Mouse (Mus musculus) midbrain, embryonic 15.5 days (tissue): ENCODE measurements around the gene Pars2. TPM values are rescaled to one million over a fixed set of nuclear protein-coding genes. Genes with fewer than 3 reads are reported as not detected.

Experiments
- ATAC-seq: fragments of 200-750 bp; cut with Nextera tagmentation; replicated peaks from 2 replicates; pipeline ENCODE4 v1.8.0; 2017; ENCODE audit warnings: moderate TSS enrichment
- H3K27ac ChIP-seq: fragments of 300-500 bp; sonication (generic); 2 replicates; pipeline ENCODE4 v1.5.1; 2015; ENCODE audit warnings: mild to moderate bottlenecking, inconsistent platforms
- H3K27me3 ChIP-seq: fragments of 300-500 bp; sonication (generic); replicated peaks from 2 replicates; pipeline ENCODE4 v1.6.1; 2015; ENCODE audit warnings: inconsistent platforms
- H3K36me3 ChIP-seq: fragments of 300-500 bp; sonication (generic); replicated peaks from 2 replicates; pipeline ENCODE4 v1.6.1; 2015; ENCODE audit warnings: inconsistent platforms
- H3K4me1 ChIP-seq: fragments of 300-500 bp; sonication (generic); 2 replicates; pipeline ENCODE4 v1.6.1; 2015; ENCODE audit warnings: inconsistent platforms
- H3K4me2 ChIP-seq: fragments of 300-500 bp; sonication (generic); 2 replicates; pipeline ENCODE4 v1.6.1; 2015; ENCODE audit warnings: inconsistent platforms, mild to moderate bottlenecking, moderate library complexity
- H3K4me3 ChIP-seq: fragments of 300-500 bp; sonication (generic); 2 replicates; pipeline ENCODE4 v1.5.1; 2015; ENCODE audit warnings: mild to moderate bottlenecking, inconsistent platforms
- H3K9ac ChIP-seq: fragments of 300-500 bp; sonication (generic); 2 replicates; pipeline ENCODE4 v1.6.1; 2015; ENCODE audit warnings: mild to moderate bottlenecking, inconsistent platforms
- H3K9me3 ChIP-seq: fragments of 300-500 bp; sonication (generic); 2 replicates; pipeline ENCODE4 v1.6.1; 2016; ENCODE audit warnings: inconsistent platforms
- WGBS: fragments of 180-500 bp; shearing (Covaris S2); methylation state at CpG from one replicate; pipeline ENCODE4 v1.1.7; 2015; ENCODE audit warnings: mixed read lengths; 5-methylcytosine and 5-hydroxymethylcytosine counted together
- polyA plus RNA-seq: library from polyadenylated mRNA; unstranded; fragments of >200 nt; fragmentation: Nextera tagmentation; extraction: Ambion mirVana; gene quantifications from 2 replicates; pipeline ENCODE4 v1.2.1, GENCODE M21; 2015

The Pars2 gene
- polyA plus RNA-seq, 1 experiment from 2014 or later = 9.7 TPM

- Histone ChIP-seq H3K9ac (no peak overlapping the region), H3K4me2 (no peak overlapping the region), H3K4me1 (no peaks in the 10 kb centered on the region), H3K27me3 (peaks cover 11% of the 10 kb centered on the region), H3K36me3 (no peaks in the 10 kb centered on the region), H3K9me3 (no peaks in the 10 kb centered on the region), H3K4me3 (no peak overlapping the region), H3K27ac (no peak overlapping the region)
- WGBS = 76% methylated on average over 5 of the region's 5 CpGs
- ATAC-seq = no peak
These were observed 5.1 kb upstream of the Pars2 start for GRCm38 (mm10) chr4:106645797-106646196.

DNA sequence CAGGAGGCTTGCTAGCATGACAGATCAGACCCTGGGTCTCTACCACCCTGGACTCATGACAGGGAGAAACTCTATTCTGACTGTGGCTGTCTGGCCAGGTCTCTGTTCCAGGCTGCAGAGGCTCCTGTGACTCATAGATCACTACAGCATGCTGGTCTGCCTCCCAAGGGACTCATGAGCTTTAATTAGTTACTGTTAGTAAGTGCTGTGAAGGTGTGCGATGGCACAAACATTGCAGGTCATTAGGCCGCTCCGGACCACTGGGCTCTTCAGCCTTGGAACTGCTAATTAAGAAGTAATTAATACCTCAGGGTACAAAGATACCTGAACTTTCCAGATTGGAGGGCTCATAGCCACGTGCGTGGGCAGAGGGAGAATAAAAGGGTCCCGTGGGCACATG, 3.7 kb upstream of the Pars2 start:
- ATAC-seq = no peak

DNA sequence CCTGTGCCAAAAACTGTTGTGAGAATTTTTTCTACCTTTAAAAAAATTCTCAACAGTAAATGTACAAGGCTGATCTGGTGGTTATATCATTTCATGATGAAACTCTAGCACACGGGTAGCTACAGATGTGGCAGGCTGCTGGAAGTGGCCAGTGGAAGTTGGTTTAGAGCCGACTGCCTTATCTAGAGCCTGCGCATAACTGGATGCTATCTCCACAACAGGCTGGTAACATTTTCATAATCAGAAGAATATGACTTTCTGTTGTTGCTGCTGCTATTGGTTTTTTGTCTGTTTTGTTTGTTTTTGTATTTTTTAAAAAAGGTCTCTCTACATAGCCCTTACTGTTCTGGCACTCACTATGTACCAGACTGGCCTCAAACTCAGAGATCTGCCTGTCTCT, 1.7 kb downstream of the Pars2 start:
- Histone ChIP-seq H3K36me3 (no peaks in the 10 kb centered on the region), H3K27ac (no peak overlapping the region), H3K4me1 (peaks cover 9% of the 10 kb centered on the region), H3K4me2 (no peak overlapping the region), H3K27me3 (peaks cover 1% of the 10 kb centered on the region), H3K4me3 (no peak overlapping the region), H3K9ac (no peak overlapping the region), H3K9me3 (no peaks in the 10 kb centered on the region)
- no peak for ATAC-seq
- 96% methylated on average over 3 of the region's 3 CpGs for WGBS

More for the DNA sequence above, 3.7 kb upstream of the Pars2 start:
- Histone ChIP-seq H3K9ac (no peak overlapping the region), H3K4me1 (peaks cover 9% of the 10 kb centered on the region), H3K27me3 (peaks cover 11% of the 10 kb centered on the region), H3K27ac (no peak overlapping the region), H3K36me3 (no peaks in the 10 kb centered on the region), H3K9me3 (no peaks in the 10 kb centered on the region), H3K4me2 (no peak overlapping the region), H3K4me3 (no peak overlapping the region)
- WGBS = 86% methylated on average over 6 of the region's 6 CpGs

- no peak overlapping the region for H3K27ac ChIP-seq
- H3K4me3 ChIP-seq = no peak overlapping the region
- no peak overlapping the region for H3K4me2 ChIP-seq
- H3K9me3 ChIP-seq = no peaks in the 10 kb centered on the region
- H3K27me3 ChIP-seq = no peaks in the 10 kb centered on the region; the same call in 1 of the 2 replicates
- 94% methylated on average over 15 of the region's 15 CpGs for WGBS
- H3K36me3 ChIP-seq = 0 out of 2 replicates have a peak, but pooled peaks cover under 1% of the 10 kb centered on the region
- no peak for ATAC-seq
- H3K9ac ChIP-seq = no peak overlapping the region
- H3K4me1 ChIP-seq = peaks cover 9% of the 10 kb centered on the region
These were observed 2.2 kb downstream of the Pars2 start for GRCm38 (mm10) chr4:106653051-106653450.

- Histone ChIP-seq H3K27me3 (no peaks in the 10 kb centered on the region), H3K9ac (no peak overlapping the region), H3K36me3 (0 out of 2 replicates have a peak, but pooled peaks cover 11% of the 10 kb centered on the region), H3K9me3 (no peaks in the 10 kb centered on the region), H3K4me1 (peaks cover 9% of the 10 kb centered on the region), H3K4me3 (no peak overlapping the region), H3K27ac (no peak overlapping the region), H3K4me2 (no peak overlapping the region)
- 93% methylated on average over 10 of the region's 10 CpGs for WGBS
- no peak for ATAC-seq
These were observed 4.8 kb downstream of the Pars2 start for GRCm38 (mm10) chr4:106655681-106656080.

- Histone ChIP-seq H3K9ac (no peak overlapping the region), H3K9me3 (no peaks in the 10 kb centered on the region), H3K27ac (no peak overlapping the region), H3K27me3 (no peaks in the 10 kb centered on the region), H3K4me2 (no peak overlapping the region), H3K4me3 (no peak overlapping the region), H3K4me1 (no peaks in the 10 kb centered on the region), H3K36me3 (peaks cover 64% of the 10 kb centered on the region)
- WGBS = 91% methylated on average over 5 of the region's 5 CpGs
- ATAC-seq = no peak
These were observed 13.1 kb downstream of the Pars2 start for GRCm38 (mm10) chr4:106663956-106664470.

DNA sequence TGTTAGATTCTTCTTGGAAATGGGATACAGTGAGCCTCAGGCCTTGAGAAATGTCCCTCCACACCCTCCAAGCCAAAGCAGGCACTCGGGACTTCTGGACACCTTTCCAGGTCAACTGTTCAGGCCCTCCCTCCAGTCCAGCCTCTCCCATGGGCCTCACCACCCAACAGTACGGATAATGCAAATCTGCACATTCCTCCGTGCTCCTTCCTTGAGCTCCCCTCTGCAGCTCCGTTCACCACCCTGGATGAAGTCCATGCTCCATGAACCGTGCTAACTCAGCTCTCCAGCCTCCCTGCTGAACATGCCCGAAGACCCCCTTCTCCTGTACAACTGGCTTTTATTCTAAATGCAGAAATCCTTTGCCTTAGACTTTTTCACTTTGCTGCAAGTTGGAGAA, 13.8 kb downstream of the Pars2 start:
- Histone ChIP-seq H3K4me2 (no peak overlapping the region), H3K27me3 (no peaks in the 10 kb centered on the region), H3K4me1 (no peaks in the 10 kb centered on the region), H3K36me3 (peaks cover 66% of the 10 kb centered on the region), H3K4me3 (no peak overlapping the region), H3K9me3 (no peaks in the 10 kb centered on the region), H3K9ac (no peak overlapping the region), H3K27ac (no peak overlapping the region)
- no peak for ATAC-seq
- 89% methylated on average over 6 of the region's 6 CpGs for WGBS

- Histone ChIP-seq H3K36me3 (peaks cover 71% of the 10 kb centered on the region), H3K4me3 (no peak overlapping the region), H3K4me2 (no peak overlapping the region), H3K9ac (no peak overlapping the region), H3K4me1 (no peaks in the 10 kb centered on the region), H3K27me3 (no peaks in the 10 kb centered on the region), H3K27ac (no peak overlapping the region), H3K9me3 (no peaks in the 10 kb centered on the region)
- 95% methylated on average over 2 of the region's 2 CpGs for WGBS
- ATAC-seq = no peak
These were observed 14.4 kb downstream of the Pars2 start for GRCm38 (mm10) chr4:106665269-106665668.

GRCm38 (mm10) chr4:106665673-106666072, 14.8 kb downstream of the Pars2 start:
- no peak overlapping the region for H3K27ac ChIP-seq
- WGBS = 93% methylated on average over 10 of the region's 10 CpGs

GRCm38 (mm10) chr4:106666546-106666945, 15.7 kb downstream of the Pars2 start:
- 92% methylated on average over 2 of the region's 2 CpGs for WGBS
- no peak for ATAC-seq

More at GRCm38 (mm10) chr4:106665673-106666072, 14.8 kb downstream of the Pars2 start:
- H3K4me1 ChIP-seq = no peaks in the 10 kb centered on the region
- H3K27me3 ChIP-seq = no peaks in the 10 kb centered on the region
- no peak overlapping the region for H3K4me3 ChIP-seq
- H3K36me3 ChIP-seq = peaks cover 69% of the 10 kb centered on the region
- no peak for ATAC-seq
- H3K9ac ChIP-seq = no peak overlapping the region
- no peaks in the 10 kb centered on the region for H3K9me3 ChIP-seq
- no peak overlapping the region for H3K4me2 ChIP-seq

DNA sequence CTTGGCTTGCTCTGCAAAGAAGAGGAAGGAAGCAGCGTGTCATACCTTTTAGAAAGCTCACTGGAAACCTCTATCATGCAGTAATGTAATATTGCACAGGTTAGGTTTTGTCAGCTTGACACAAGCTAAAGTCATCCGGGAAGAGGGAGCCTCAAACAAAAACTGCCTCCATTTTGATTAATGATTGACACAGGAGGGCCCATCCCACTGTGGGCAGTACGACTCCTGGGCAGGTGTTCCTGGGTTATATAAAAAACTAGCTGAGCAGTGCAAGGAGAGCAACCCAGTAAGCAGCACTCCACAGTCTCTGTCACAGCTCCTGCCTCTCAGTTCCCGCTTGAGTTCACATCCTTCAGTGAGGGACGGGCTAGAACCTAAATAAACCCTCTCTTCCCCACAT, 25.9 kb downstream of the Pars2 start:
- ATAC-seq = no peak
- H3K4me3 ChIP-seq = no peak overlapping the region
- no peak overlapping the region for H3K27ac ChIP-seq
- no peak overlapping the region for H3K4me2 ChIP-seq
- no peak overlapping the region for H3K9ac ChIP-seq
- peaks cover 10% of the 10 kb centered on the region for H3K4me1 ChIP-seq
- 89% methylated on average over 5 of the region's 5 CpGs for WGBS
- no peaks in the 10 kb centered on the region for H3K9me3 ChIP-seq
- H3K27me3 ChIP-seq = no peaks in the 10 kb centered on the region
- H3K36me3 ChIP-seq = peaks cover 20% of the 10 kb centered on the region

More at GRCm38 (mm10) chr4:106666546-106666945, 15.7 kb downstream of the Pars2 start:
- no peak overlapping the region for H3K4me2 ChIP-seq
- no peak overlapping the region for H3K4me3 ChIP-seq
- no peaks in the 10 kb centered on the region for H3K9me3 ChIP-seq
- peaks cover 65% of the 10 kb centered on the region for H3K36me3 ChIP-seq
- H3K27me3 ChIP-seq = no peaks in the 10 kb centered on the region
- H3K9ac ChIP-seq = no peak overlapping the region
- H3K27ac ChIP-seq = no peak overlapping the region
- no peaks in the 10 kb centered on the region for H3K4me1 ChIP-seq

DNA sequence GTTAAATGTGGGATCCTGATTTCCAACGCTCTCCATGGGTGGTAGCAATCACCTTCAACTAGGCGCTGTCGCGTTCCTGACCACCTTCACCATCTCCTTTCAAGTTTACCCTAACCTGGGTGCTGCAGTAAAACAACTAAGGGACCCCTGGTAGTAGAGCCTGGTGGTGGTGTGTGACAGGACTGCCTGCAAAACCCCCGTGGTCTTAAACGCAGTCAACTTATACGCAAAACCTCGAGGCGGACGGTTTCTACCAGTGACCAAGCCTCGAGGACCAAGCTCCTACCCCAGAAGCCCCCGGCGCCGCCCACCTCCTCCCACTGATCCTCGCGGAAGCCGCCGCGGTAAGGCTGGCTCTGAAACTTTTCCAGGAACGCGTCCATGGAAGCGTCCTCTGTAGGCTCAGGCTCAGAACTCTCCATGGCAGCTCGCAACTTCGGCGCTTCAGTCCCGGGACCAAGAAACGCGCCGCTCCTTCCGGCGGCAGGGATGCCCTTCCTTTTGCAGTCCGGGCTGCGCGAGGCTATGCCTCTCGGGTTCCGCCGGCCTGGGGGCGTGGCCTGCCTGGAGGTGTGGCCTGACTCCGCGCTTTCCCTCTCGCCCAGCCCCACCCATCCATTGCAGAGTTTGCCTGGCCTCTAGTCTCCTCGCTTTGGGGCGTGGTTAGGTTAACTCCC, 27.7 kb downstream of the Pars2 start, which contains the start of gene Ttc4:
TSS of gene Ttc4 (minus strand) at position 503 of the 677 bp plus-strand sequence.
- Histone ChIP-seq H3K27ac (0 out of 2 replicates have a peak within 1 kb of the TSS, but pooled peaks have one; percentile 31), H3K27me3 (no peaks in the 10 kb centered on the region), H3K4me2 (peak within 1 kb of the TSS; percentile 67), H3K36me3 (peaks cover 16% of the 10 kb centered on the region; the same call in 1 of the 2 replicates), H3K9me3 (no peaks in the 10 kb centered on the region), H3K4me1 (peaks cover 10% of the 10 kb centered on the region), H3K4me3 (peak within 1 kb of the TSS; percentile 76), H3K9ac (peak within 1 kb of the TSS; percentile 65)
- WGBS = under 1% methylated on average over 43 of the region's 43 CpGs
- ATAC-seq = peak; percentile 97
